Mouse (Mus musculus) urinary bladder, postnatal 36 days (tissue): ENCODE results near the gene Spata31d1a.
A peak's percentile ranks its signal among the peaks of the same experiment; 100 is the strongest.
"Not testable (repeated sequence)": the region's sequence is repeated elsewhere in the genome, so short reads cannot be mapped to it uniquely, and the experiment has no call there.

Experiments
- DNase-seq, 2 experiments: peaks; one replicate each; pipeline ENCODE4 v3.0.0; 2022; ENCODE audit warnings: low spot score in 2 of 2, mixed read lengths in 1 of 2

The Spata31d1a gene

GRCm38 (mm10) chr13:59710230-59710629 lies at the start of gene Spata31d1a:
Gene Spata31d1a (minus strand): TSS chr13:59710330.
- DNase-seq = no peak

- no peak for DNase-seq
Observed at GRCm38 (mm10) chr13:59756906-59757305, 46.8 kb upstream of the Spata31d1a start.

DNA sequence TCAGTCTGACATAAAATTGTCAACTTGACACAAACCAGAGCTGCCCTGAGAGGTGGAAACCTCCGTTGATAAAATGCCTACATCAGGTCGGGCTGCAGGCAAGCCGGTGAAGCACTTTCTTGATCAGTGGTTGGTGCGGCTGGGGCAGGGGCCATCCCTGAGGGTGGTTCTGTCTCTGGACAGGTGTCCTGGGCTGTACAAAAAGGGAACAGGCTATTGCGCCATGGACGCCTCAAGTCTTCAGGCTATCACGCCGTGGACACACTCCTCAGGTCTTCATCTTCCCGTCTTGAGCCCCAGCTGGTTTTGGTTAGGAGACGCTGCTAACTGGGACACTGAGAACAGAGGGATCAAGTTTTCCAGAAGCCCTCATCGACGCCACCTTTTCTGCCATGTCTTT lies 40.2 kb upstream of the Spata31d1a start:
- DNase-seq = no peak

GRCm38 (mm10) chr13:59746711-59747110 lies 36.6 kb upstream of the Spata31d1a start, which contains the start of gene 1700014D04Rik:
Gene 1700014D04Rik (minus strand): TSS chr13:59746752.
- DNase-seq = no peak

GRCm38 (mm10) chr13:59746164-59746563 lies 36.0 kb upstream of the Spata31d1a start:
- no peak for DNase-seq

DNA sequence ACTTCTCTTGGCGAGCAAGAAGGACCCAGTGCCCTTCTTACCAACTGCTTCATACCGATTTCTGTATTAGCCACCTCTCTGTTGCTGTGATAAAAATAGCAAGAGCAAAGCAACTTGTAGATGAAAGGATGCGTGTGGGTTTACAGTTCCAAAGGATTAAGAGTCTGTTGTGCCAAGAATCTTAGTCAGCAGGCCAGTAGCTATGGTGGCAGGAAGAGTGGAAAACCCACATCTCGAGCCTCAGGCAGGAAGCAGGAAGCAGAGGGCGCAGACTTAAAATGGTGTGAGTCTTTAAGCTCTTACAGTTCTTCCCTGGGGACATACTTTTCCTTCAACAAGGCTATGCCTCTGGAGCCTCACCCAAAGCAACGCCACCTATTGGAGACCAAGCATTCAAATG lies 35.3 kb upstream of the Spata31d1a start:
- no peak for DNase-seq

DNA sequence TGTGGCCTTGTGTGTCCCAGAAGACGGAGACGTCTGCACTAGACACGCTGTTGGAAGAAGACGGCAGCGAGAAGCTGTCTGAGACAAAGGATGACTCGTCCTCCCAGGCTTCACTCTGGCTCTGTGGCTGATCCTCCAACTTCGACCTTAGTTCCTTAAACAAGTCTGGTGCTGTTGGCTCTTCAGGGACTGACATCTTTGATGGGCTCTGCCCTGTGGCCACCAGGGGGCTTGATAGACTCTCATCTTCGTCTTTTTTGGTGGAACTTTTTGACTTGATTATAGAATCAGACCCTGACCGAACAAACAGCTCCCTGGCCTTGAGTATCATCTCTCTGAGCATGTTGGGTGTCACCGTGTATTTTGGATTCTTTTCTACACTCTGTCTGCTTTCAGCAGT lies 31.6 kb upstream of the Spata31d1a start:
- DNase-seq = no peak

DNA sequence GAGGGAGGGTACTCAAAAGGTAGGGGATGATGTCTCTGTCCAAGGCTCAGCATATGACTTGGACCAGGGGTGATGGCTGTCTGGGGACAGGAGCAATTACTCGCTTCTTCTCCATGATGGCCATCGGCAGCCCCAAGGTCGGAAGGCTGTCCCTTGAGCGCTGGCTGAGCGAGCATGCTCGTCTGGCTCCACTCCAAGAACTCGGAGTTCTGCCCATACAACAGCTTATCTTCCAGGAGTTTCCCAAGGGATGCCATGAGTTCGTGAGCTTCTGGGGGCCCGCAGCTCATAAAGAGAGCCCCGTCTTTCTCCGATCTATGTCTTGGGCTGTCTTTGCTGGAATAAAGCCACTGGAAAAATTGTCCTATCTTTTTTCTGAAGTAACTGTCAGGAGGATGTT lies 31.0 kb upstream of the Spata31d1a start:
- peak in 1 of 2 experiments; percentile 26 for DNase-seq

DNA sequence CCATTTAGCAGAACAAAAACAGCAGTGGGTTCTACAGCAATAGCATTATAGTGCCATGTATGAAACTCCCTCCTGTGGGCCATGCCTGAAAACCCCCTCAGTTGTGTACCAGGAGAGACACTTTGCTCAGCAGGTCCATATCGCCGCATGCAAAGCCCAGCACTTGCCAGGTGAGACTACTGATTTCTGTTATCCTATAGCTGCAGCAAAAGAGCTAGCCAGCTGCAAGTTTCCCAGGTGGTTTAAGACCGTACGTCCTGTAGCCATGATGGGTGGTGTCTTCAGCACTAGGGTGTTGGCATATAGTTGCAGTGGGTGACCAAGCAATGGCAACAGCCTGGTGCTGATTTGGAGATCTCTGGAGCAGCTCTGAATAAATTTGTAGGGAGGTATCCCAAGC lies 29.3 kb upstream of the Spata31d1a start:
- no peak for DNase-seq

DNA sequence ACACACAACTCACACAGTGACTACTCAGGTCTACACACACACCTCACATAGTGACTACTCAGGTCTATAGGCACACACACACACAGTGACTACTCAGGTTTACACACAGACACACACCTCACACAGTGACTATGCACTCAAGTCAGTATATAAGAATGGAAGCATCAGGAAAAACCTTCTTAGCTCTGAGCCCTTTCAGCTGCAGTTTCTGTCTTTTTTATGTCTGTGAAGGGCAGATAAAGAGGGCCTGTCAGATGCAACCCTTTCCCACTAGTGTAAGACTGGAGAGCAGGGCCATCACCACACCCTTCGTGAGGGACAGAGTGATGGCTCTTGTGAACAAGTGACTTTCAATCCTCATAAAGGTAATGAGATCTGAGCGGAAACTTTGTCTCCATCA lies 28.3 kb upstream of the Spata31d1a start:
- DNase-seq = no peak

DNA sequence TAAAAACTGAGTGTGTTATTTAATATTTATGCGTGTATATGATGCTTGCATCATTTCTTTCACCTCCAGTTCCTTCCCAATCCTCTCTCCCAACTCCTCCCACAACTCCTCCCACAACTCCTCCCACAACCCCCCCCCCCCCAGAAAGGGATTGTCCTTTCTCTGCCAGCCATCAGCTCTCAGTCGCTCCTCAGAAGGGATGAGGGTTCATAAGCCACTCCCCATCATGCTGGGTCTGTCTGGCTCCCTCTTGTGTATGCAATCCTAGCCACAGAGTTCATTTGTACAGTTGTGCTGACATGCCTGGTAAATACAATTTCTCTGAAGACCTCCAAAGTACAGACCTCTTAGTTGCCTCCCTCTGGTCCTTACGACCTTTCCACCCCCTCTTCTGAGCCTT lies 25.1 kb upstream of the Spata31d1a start:
- DNase-seq = no peak

- DNase-seq = not testable (repeated sequence)
Observed at GRCm38 (mm10) chr13:59734347-59734746, 24.2 kb upstream of the Spata31d1a start.

GRCm38 (mm10) chr13:59733936-59734335 lies 23.8 kb upstream of the Spata31d1a start:
- no peak for DNase-seq

DNA sequence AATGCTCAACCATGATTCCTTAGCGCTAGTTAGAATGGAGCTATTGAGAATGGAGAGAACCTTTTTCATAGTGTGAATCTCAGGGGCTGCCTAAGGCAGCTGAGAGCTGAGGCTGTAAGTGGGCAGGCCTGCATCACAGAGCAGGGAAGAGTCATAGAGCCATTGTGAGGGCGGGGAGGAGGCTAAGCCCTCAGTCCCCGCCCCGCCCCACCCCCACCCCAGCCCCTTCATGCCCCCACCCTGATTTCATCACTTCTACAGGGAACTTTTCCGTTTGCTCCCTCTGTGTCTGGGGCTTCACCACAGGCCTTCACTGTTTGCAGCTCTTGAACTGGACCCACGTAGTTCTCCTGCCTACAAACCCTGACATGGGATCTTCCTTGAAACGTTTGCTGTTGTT lies 21.5 kb upstream of the Spata31d1a start, which contains the start of gene Spata31d1d:
Gene Spata31d1d (minus strand): TSS at position 101 of the 400 bp plus-strand sequence.
- DNase-seq = no peak

GRCm38 (mm10) chr13:59728378-59729093 lies 18.4 kb upstream of the Spata31d1a start:
- peak; percentile 65 to 69 for DNase-seq

GRCm38 (mm10) chr13:59726139-59726867 lies 16.2 kb upstream of the Spata31d1a start:
- no peak for DNase-seq

DNA sequence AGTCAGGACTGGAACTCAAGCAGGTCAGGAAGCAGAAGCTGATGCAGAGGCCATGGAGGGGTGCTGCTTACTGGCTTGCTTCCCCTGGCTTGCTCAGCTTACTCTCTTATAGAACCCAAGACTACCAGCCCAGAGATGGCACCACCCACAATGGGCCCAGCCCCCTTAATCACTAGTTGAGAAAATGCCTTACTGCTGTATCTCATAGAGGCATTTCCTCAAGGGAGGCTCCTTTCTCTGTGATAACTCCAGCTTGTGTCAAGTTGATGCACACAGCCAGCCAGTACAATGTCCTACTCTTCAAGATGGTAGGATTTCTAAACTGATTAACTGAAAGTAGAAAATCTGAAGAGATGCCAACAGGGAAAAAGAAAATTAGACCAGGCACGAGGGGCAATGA lies 12.0 kb upstream of the Spata31d1a start:
- not testable (repeated sequence) for DNase-seq

- DNase-seq = no peak
Observed at GRCm38 (mm10) chr13:59719475-59719874, 9.3 kb upstream of the Spata31d1a start.

DNA sequence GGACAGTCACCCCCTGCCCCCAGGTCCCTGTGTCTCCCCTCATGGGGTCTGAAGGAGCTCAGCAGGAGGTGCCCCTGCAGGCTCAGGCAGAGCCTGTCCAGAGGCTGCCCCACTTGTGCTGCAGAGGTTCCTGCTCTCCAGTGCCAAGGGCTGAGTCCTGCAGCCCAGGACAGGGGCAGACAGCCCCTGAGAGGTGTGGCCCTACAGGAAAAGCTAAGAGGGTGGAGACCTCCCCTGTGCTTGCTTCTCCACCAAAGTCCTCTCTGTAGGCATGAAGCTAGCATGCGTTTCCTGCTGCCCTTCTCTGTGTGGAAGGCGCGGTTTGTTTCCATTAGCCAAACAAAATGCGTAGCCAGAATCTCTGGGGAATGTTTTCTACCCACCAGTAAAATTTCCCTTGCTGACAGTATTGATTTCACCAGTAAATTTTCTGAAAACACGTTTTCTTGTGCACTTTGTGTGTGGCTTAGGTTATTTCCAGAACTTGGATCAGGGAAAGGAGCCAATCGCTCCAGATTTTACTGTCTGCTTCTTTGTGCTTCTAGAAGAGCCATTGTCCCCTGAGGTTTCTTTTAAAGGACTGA lies 8.8 kb upstream of the Spata31d1a start:
- DNase-seq = not testable (repeated sequence)

DNA sequence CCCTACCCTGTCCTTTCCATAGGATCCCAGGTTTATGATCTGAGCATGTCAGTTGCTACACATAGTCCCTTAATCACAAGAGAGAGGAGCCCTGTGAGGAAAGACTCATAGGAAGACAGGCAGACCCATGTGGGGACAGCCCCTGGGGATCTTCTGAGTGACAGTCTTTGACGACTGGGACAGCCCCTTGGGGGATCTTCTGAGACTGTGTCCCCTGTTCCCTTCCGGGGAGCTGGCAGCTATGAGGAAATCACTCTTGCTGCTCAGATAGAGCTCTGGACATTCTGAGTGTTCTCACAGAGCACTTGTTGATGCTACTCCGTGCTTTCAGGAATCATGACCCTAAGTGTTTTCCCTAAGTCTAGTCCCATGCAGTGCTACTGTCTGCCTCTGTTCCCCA lies 3.6 kb upstream of the Spata31d1a start:
- DNase-seq = no peak

DNA sequence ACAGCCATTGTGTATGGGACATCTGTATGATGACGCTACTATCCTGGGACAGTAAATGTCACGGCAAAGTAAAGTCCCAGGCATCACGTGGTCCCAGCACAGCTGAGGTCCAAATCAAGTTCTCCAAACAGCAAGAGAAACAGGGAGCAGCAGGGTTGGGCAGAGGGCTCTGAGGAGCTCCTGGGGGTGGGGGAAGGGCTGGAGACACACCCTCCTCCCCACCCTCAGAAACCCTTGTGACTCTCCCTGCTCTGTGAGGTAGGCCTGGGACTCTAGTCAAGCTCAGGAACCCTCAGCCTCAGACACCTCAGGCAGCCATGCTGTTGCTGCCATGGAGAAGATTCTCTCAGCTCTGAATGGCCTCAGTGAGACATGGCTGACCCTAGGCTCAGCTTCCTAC lies 1.9 kb upstream of the Spata31d1a start, which contains the start of gene Spata31d1b:
Gene Spata31d1b (plus strand): TSS at position 301 of the 400 bp plus-strand sequence.
- DNase-seq = not testable (repeated sequence)

GRCm38 (mm10) chr13:59704562-59704961 lies 5.6 kb downstream of the Spata31d1a start:
- DNase-seq = no peak
